Mouse (Mus musculus) gastrocnemius, adult 18-20 months (tissue): Measurements from ENCODE around the gene Prpf38b. TPM values are rescaled to one million over a fixed set of nuclear protein-coding genes. Genes with fewer than 3 reads are reported as not detected.
"Not testable (repeated sequence)": the region's sequence is repeated elsewhere in the genome, so short reads cannot be mapped to it uniquely, and the experiment has no call there.

Source experiments
- DNase-seq: peaks from one replicate; pipeline ENCODE4 v3.0.0; 2021; ENCODE audit warnings: low spot score
- total RNA-seq, 2 experiments: library from RNA; stranded (reverse); gene quantifications; 2 replicates each; pipeline ENCODE4 v1.2.3; 2021

The Prpf38b gene
- total RNA-seq, 2 experiments from 2014 or later = 12.7 to 17.3 TPM

- no peak for DNase-seq
These were observed 9.5 kb downstream of the Prpf38b start for GRCm38 (mm10) chr3:108902038-108902437.

- DNase-seq = peak; percentile 27
These were observed 10.8 kb downstream of the Prpf38b start for GRCm38 (mm10) chr3:108900681-108901080.

GRCm38 (mm10) chr3:108900147-108900546, 11.4 kb downstream of the Prpf38b start:
- no peak for DNase-seq

GRCm38 (mm10) chr3:108898640-108899039, 12.9 kb downstream of the Prpf38b start:
- DNase-seq = no peak

- no peak for DNase-seq
These were observed 18.6 kb downstream of the Prpf38b start for GRCm38 (mm10) chr3:108892914-108893313.

GRCm38 (mm10) chr3:108892080-108892479, 19.4 kb downstream of the Prpf38b start:
- no peak for DNase-seq

- no peak for DNase-seq
These were observed 21.6 kb downstream of the Prpf38b start, which contains the start of gene Fndc7 for GRCm38 (mm10) chr3:108889908-108890307. Fndc7 (minus strand) TSS chr3:108890008.

- DNase-seq = no peak
These were observed 23.9 kb downstream of the Prpf38b start for GRCm38 (mm10) chr3:108887618-108887975.

- DNase-seq = no peak
These were observed 24.5 kb downstream of the Prpf38b start for GRCm38 (mm10) chr3:108886934-108887617.

GRCm38 (mm10) chr3:108885686-108886530, 25.6 kb downstream of the Prpf38b start:
- no peak for DNase-seq

GRCm38 (mm10) chr3:108884706-108885289, 26.7 kb downstream of the Prpf38b start:
- no peak for DNase-seq

GRCm38 (mm10) chr3:108883067-108883466, 28.5 kb downstream of the Prpf38b start:
- no peak for DNase-seq

- DNase-seq = not testable (repeated sequence)
These were observed 29.7 kb downstream of the Prpf38b start for GRCm38 (mm10) chr3:108881873-108882272.

- no peak for DNase-seq
These were observed 30.7 kb downstream of the Prpf38b start for GRCm38 (mm10) chr3:108880544-108881507.

GRCm38 (mm10) chr3:108879836-108880435, 31.6 kb downstream of the Prpf38b start:
- DNase-seq = no peak

GRCm38 (mm10) chr3:108879129-108879528, 32.4 kb downstream of the Prpf38b start:
- DNase-seq = no peak

GRCm38 (mm10) chr3:108870631-108871030, 40.9 kb downstream of the Prpf38b start:
- DNase-seq = no peak

- DNase-seq = no peak
These were observed 44.1 kb downstream of the Prpf38b start for GRCm38 (mm10) chr3:108867449-108867848.

- DNase-seq = no peak
These were observed 45.9 kb downstream of the Prpf38b start for GRCm38 (mm10) chr3:108865676-108866075.

GRCm38 (mm10) chr3:108865129-108865528, 46.4 kb downstream of the Prpf38b start:
- no peak for DNase-seq

GRCm38 (mm10) chr3:108863091-108863490, 48.4 kb downstream of the Prpf38b start:
- DNase-seq = no peak
